Mouse (Mus musculus): Measurements from ENCODE around the gene Nudt22.
"Not testable (repeated sequence)": the region's sequence is repeated elsewhere in the genome, so short reads cannot be mapped to it uniquely, and the experiment has no call there.

The Nudt22 gene

GRCm38 (mm10) chr19:6995255-6995991, 494 bp downstream of the Nudt22 start:
- no peak for DNase-seq (ENCODE audit: low spot score in 2 of 2)

GRCm38 (mm10) chr19:6994489-6994888, 1.4 kb downstream of the Nudt22 start:
- no peak for DNase-seq (ENCODE audit: low spot score in 2 of 2)

- DNase-seq (ENCODE audit: low spot score in 2 of 2) = no peak
Measured at GRCm38 (mm10) chr19:6994002-6994401, 1.9 kb downstream of the Nudt22 start.

GRCm38 (mm10) chr19:6993011-6993770, 2.7 kb downstream of the Nudt22 start:
- DNase-seq (ENCODE audit: low spot score in 2 of 2) = no peak

GRCm38 (mm10) chr19:6992011-6992858, 3.7 kb downstream of the Nudt22 start, which contains the start of gene Dnajc4:
TSS of gene Dnajc4 (minus strand) at chr19:6992572.
- peak; percentile 96 to 97 for DNase-seq (ENCODE audit: low spot score in 2 of 2)

- DNase-seq (ENCODE audit: low spot score in 2 of 2) = not testable (repeated sequence)
Measured at GRCm38 (mm10) chr19:6991166-6991565, 4.8 kb downstream of the Nudt22 start.

- DNase-seq (ENCODE audit: low spot score in 2 of 2) = no peak
Measured at GRCm38 (mm10) chr19:6990712-6991111, 5.2 kb downstream of the Nudt22 start.

GRCm38 (mm10) chr19:6989251-6989650, 6.7 kb downstream of the Nudt22 start:
- DNase-seq (ENCODE audit: low spot score in 2 of 2) = no peak

GRCm38 (mm10) chr19:6987904-6988285, 8.0 kb downstream of the Nudt22 start:
- DNase-seq (ENCODE audit: low spot score in 2 of 2) = no peak

GRCm38 (mm10) chr19:6987061-6987903, 8.6 kb downstream of the Nudt22 start, which contains the start of gene Vegfb:
TSS of gene Vegfb (minus strand) at chr19:6987651.
- peak; percentile 35 to 42 for DNase-seq (ENCODE audit: low spot score in 2 of 2)

GRCm38 (mm10) chr19:6985951-6986708, 9.8 kb downstream of the Nudt22 start:
- no peak for DNase-seq (ENCODE audit: low spot score in 2 of 2)

GRCm38 (mm10) chr19:6985300-6985699, 10.6 kb downstream of the Nudt22 start:
- no peak for DNase-seq (ENCODE audit: low spot score in 2 of 2)

GRCm38 (mm10) chr19:6983621-6984020, 12.3 kb downstream of the Nudt22 start:
- DNase-seq (ENCODE audit: low spot score in 2 of 2) = no peak

- no peak for DNase-seq (ENCODE audit: low spot score in 2 of 2)
Measured at GRCm38 (mm10) chr19:6981465-6981864, 14.5 kb downstream of the Nudt22 start.

- DNase-seq (ENCODE audit: low spot score in 2 of 2) = peak; percentile 99
Measured at GRCm38 (mm10) chr19:6980381-6981093, 15.4 kb downstream of the Nudt22 start, which contains the start of gene Fkbp2. TSS of gene Fkbp2 (minus strand) at chr19:6980501.

- peak; percentile 100 for DNase-seq (ENCODE audit: low spot score in 2 of 2)
Measured at GRCm38 (mm10) chr19:6979486-6980380, 16.2 kb downstream of the Nudt22 start.

GRCm38 (mm10) chr19:6979001-6979479, 16.9 kb downstream of the Nudt22 start:
- DNase-seq (ENCODE audit: low spot score in 2 of 2) = no peak

- DNase-seq (ENCODE audit: low spot score in 2 of 2) = no peak
Measured at GRCm38 (mm10) chr19:6978639-6978974, 17.3 kb downstream of the Nudt22 start.

Data from natural killer cell, adult 2 months (primary cell).